Mouse (Mus musculus): ENCODE measurements around the gene Amph. TPM values are rescaled to one million over a fixed set of nuclear protein-coding genes. Genes with fewer than 3 reads are reported as not detected.
"Not testable (repeated sequence)": the region's sequence is repeated elsewhere in the genome, so short reads cannot be mapped to it uniquely, and the experiment has no call there.

Gene Amph
- 10.8 and 11.7 TPM in 2 replicates for polyA plus RNA-seq (2016; fragmentation: Nextera tagmentation; extraction: Ambion mirVana)

DNA sequence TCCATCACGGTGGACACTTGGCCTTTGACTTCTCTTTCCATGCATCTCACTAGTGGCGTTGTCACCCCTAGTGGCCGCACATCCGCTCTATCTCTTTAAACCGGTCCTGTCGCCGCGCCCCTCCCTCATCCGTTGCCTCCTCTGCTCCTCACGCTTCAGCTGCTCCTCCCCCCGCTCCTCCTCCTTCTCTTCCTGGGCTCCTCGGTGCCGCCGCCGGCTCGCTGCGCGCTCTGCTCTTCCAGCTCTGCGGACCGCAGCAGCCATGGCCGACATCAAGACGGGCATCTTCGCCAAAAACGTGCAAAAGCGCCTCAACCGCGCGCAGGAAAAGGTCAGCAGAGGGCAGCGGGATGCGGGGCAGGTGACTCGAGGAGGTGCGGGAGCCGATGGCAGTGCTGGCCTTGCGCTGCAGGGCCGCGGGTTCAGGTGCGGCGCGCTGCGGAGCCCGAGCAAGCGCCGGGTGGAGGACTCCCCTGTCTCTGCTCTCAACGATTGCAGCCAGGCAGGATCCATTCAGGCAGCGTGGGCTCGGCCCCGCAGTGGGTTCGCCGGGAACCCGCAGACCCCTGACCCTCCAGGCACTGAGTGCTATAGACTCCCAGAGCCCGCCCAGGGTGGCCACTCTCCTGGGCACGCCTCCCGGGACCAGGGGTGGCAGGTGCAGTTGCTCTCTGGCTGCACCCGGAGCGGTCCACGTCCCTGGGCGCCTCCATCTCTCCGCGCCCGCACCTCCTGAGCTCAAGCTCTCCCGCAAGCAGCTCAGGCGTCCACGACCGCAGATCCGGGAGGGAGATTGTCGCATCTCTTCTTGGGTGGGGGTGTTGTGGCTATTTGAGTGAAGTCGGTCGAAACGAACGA lies at the start of gene Amph:
Gene Amph (plus strand): TSS at position 35 of the 858 bp plus-strand sequence.
- H3K9me3 ChIP-seq, result no peaks in the 10 kb centered on the region

DNA sequence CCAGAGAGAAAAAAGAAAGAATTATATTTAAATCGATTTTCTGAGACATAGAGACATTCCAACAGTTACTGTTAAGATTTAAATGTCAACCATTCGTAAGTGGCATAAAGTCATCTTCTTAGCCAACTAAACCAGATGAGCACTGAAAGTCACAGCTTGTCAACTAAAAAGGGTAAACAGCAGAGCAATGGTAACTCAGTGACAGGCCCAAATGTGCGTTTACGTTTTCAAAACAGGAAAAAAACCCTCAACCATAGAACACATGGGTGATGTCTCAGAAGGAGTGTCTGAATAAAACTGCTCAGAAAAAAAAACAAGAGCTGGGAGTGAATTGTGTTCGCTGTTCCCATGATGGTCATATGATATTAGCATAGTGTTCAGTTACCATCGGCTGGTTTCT lies 44.4 kb upstream of the Amph start:
- H3K27me3 ChIP-seq, result no peaks in the 10 kb centered on the region
- H3K4me3 ChIP-seq (replicated peaks), result no peak overlapping the region
- H3K4me1 ChIP-seq, result no peaks in the 10 kb centered on the region
- H3K36me3 ChIP-seq (replicated peaks), result no peaks in the 10 kb centered on the region
- 90% methylated on average over 6 of the region's 6 CpGs for WGBS
- no peaks in the 10 kb centered on the region for H3K9me3 ChIP-seq
- no peak for ATAC-seq (ENCODE audit: low FRiP score)
- H3K4me2 ChIP-seq, result no peak overlapping the region
- no peak overlapping the region for H3K27ac ChIP-seq
- no peak overlapping the region for H3K9ac ChIP-seq

More for the DNA sequence above, at the start of gene Amph:
- Histone ChIP-seq H3K4me2 (peak within 1 kb of the TSS; percentile 91), H3K4me1 (peaks cover 15% of the 10 kb centered on the region), H3K4me3 (replicated peaks) (peak within 1 kb of the TSS; percentile 75), H3K27ac (peak within 1 kb of the TSS; percentile 78; the same call in 1 of the 2 replicates), H3K9ac (peak within 1 kb of the TSS; percentile 80), H3K36me3 (replicated peaks) (no peaks in the 10 kb centered on the region), H3K27me3 (peaks cover 10% of the 10 kb centered on the region; the same call in 1 of the 2 replicates)
- WGBS, result under 1% methylated on average over 69 of the region's 70 CpGs
- ATAC-seq (ENCODE audit: low FRiP score), result peak; percentile 97

DNA sequence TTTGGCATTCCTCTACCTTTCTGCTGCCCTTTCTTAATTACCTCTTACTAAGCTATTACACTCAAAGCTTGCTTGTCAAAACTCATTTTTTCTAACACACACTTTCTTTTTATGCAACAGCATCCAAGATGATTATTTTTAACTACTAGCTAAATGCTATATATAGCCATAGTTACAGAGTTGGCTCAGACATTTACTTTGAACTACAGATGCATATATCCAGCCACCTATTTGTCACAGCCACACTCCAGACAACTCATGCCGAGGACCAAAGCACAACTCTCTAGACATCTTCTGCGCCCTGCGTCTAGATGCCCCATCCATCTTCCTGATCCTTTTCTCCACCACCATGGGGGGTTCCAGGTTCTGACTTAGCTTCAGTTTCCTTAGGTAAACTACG lies 33.2 kb upstream of the Amph start:
- H3K27ac ChIP-seq, result no peak overlapping the region
- no peak overlapping the region for H3K9ac ChIP-seq
- H3K36me3 ChIP-seq (replicated peaks), result no peaks in the 10 kb centered on the region
- H3K4me2 ChIP-seq, result no peak overlapping the region
- no peaks in the 10 kb centered on the region for H3K4me1 ChIP-seq
- 95% methylated on average over 4 of the region's 4 CpGs for WGBS
- no peaks in the 10 kb centered on the region for H3K27me3 ChIP-seq
- H3K4me3 ChIP-seq (replicated peaks), result no peak overlapping the region
- ATAC-seq (ENCODE audit: low FRiP score), result no peak
- no peaks in the 10 kb centered on the region for H3K9me3 ChIP-seq

DNA sequence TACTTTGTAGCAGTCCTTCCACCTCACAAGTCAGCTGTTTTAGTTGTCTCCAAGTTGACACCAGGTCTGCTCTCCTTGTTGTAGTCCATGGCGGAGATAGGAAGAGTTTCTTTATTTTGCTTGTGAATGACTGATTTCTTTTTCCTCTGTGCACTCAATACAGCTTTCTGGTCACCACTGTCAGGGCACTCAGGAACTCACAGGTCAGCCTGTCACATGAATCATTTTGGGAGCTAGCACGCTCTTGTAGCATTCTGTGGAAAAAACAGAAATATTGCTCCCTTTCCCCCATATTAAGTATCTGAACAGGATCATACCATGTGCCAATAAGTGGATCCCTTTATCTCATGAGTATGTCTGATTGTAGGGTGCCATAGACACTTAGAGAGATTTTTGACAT lies 14.8 kb upstream of the Amph start:
- not testable (repeated sequence) for H3K4me3 ChIP-seq (replicated peaks); H3K36me3 ChIP-seq (replicated peaks); H3K27me3 ChIP-seq; H3K4me1 ChIP-seq; H3K4me2 ChIP-seq; H3K27ac ChIP-seq; ATAC-seq (ENCODE audit: low FRiP score); H3K9ac ChIP-seq; H3K9me3 ChIP-seq
- 100% methylated on average over 1 of the region's 2 CpGs for WGBS

DNA sequence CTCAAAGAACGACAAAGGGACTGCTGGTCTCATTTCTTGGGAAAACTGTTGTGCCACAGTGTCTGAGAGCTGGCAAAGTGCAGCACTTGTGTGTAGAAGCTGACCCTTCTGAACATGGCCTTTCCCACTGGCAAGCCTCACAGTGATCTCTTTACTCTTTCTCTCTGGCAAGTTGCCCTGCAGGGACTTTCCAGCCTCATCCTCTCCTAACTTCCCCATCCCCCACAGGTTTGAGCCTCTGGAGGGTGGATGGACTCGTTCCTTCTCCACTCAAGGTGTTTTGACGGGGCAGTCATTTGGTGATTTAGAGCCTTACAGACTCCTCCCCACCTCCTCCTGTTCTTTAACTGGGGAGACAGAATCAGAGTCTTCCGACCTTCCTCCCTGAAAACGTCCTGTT lies 319 bp upstream of the Amph start:
- Histone ChIP-seq H3K36me3 (replicated peaks) (no peaks in the 10 kb centered on the region), H3K4me3 (replicated peaks) (peak overlapping the region; percentile 75), H3K9ac (peak overlapping the region; percentile 80; the same call in 1 of the 2 replicates), H3K27ac (no peak overlapping the region), H3K9me3 (no peaks in the 10 kb centered on the region), H3K4me1 (peaks cover 14% of the 10 kb centered on the region), H3K27me3 (peaks cover 10% of the 10 kb centered on the region; the same call in 1 of the 2 replicates), H3K4me2 (peak overlapping the region; percentile 91)
- WGBS, result 17% methylated on average over 5 of the region's 5 CpGs
- ATAC-seq (ENCODE audit: low FRiP score), result no peak; the same call in 1 of the 2 replicates

DNA sequence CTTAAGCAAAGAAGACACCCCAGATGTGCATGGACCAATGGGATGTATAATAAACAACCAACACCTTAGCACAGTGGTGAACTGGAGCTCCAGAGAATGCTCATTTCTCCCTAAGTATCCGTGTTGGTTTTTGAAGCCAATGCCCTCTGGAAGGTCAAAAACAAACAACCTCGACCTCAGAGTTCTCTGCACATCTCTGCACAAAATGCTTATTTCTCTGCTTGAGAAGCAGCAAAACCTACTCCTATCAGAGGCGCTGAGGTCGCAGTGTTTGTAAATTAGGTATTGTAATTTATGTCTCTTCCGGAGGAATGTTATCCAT lies 985 bp downstream of the Amph start:
- Histone ChIP-seq H3K4me1 (peaks cover 19% of the 10 kb centered on the region), H3K9ac (peak overlapping the region; percentile 80), H3K27me3 (peaks cover 10% of the 10 kb centered on the region; the same call in 1 of the 2 replicates), H3K4me3 (replicated peaks) (peak overlapping the region; percentile 75), H3K36me3 (replicated peaks) (no peaks in the 10 kb centered on the region), H3K4me2 (peak overlapping the region; percentile 91), H3K27ac (0 out of 2 replicates have a peak overlapping the region, but pooled peaks have one; percentile 78), H3K9me3 (no peaks in the 10 kb centered on the region)
- no peak; the same call in 1 of the 2 replicates for ATAC-seq (ENCODE audit: low FRiP score)
- WGBS, result 8% methylated on average over 5 of the region's 5 CpGs

DNA sequence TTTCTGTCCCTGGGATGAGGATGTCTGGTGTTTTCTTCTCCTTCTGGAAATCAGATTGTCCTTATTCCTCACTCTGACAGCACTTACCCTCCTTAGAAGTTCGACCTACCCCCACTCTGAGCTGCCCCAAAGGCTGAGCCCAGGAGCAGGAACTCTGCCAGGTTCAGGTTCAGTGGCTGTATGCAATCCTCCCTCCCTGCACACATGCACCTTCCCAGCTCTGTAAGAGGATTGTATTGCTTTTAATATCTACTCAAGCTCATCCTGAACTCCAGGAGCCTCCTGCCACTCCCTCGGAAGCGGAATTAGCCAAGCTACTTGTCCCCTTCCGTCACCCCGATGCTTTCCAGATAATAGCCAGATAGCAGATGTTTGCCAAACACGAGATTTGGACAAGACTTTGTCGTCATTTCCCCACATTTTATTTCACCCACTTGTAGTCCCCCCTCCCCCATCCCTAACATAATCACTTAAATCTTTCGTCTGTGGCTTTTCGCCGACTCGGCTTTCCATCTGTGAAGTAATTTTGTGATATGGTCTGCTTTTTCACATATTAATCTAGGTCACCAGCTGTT lies 1.7 kb downstream of the Amph start:
- 71% methylated on average over 11 of the region's 11 CpGs for WGBS
- no peaks in the 10 kb centered on the region for H3K36me3 ChIP-seq (replicated peaks)
- ATAC-seq (ENCODE audit: low FRiP score), result no peak
- no peak overlapping the region for H3K27ac ChIP-seq
- peak overlapping the region; percentile 91; the same call in 1 of the 2 replicates for H3K4me2 ChIP-seq
- H3K4me3 ChIP-seq (replicated peaks), result peak overlapping the region; percentile 75; the same call in 1 of the 2 replicates
- no peaks in the 10 kb centered on the region for H3K9me3 ChIP-seq
- H3K4me1 ChIP-seq, result peaks cover 19% of the 10 kb centered on the region
- peaks cover 10% of the 10 kb centered on the region; the same call in 1 of the 2 replicates for H3K27me3 ChIP-seq
- H3K9ac ChIP-seq, result no peak overlapping the region

DNA sequence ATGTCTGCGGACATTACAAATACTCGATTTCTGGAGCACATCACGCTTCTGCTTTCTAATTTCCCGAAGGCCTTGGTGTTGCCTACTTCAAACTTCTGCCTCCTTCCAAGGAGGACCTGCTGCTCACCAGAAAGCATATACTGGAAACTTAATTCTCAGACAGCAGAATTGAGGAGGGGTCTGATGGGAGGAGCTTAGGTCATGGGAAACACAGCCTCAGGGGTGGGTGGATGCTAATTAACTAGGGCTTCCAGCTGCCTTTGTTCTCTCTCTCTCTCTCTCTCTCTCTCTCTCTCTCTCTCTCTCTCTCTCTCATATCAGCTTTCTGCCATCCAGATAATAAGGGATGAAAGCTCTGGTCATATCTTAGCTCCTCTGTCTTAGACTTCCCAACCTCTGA lies 5.6 kb downstream of the Amph start:
- Histone ChIP-seq H3K9me3 (no peaks in the 10 kb centered on the region), H3K4me1 (peaks cover 14% of the 10 kb centered on the region), H3K27me3 (peaks cover 10% of the 10 kb centered on the region; the same call in 1 of the 2 replicates), H3K4me3 (replicated peaks) (no peak overlapping the region), H3K36me3 (replicated peaks) (no peaks in the 10 kb centered on the region), H3K9ac (no peak overlapping the region), H3K27ac (no peak overlapping the region), H3K4me2 (no peak overlapping the region)
- no peak for ATAC-seq (ENCODE audit: low FRiP score)
- 76% methylated on average over 4 of the region's 4 CpGs for WGBS

DNA sequence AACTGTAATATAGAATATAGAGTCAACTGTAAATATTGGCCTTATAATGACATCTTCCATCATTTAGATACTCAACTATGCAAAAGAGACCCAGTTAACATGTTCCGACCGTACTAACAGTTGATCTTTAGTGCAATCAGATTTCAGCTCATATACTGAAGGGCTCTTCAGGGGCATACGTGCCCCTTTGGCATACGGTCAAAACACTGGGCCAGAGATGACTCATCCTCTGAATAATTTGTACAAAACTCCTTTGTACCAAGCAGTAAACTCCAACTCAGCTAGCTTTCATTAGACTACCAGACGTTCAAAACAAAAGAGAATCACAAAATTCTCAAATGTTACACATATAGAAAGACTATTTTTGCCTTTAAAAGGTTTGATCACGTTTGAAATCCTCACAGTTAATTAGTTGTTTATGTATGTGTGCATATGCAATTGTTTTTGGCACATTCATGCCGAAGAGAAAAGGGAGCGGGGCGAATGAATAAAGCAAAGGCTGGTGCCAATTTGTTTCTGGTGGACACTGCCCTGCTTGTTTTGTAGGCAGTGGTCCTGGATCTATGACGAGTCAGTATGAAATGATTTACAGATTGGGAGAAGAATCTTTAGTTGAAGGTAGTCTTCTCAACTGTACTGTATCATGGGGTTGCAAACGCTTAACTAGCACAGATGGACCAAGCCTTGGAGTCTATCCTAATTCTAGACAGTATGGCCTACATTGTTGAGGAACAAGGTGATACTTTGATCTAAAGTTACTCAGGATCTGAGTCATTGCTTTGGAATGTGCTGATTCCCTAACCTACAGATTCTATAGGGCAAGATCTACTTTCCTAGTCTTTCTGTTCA lies 8.3 kb downstream of the Amph start:
- no peak overlapping the region for H3K4me3 ChIP-seq (replicated peaks)
- no peaks in the 10 kb centered on the region for H3K36me3 ChIP-seq (replicated peaks)
- H3K9me3 ChIP-seq, result no peaks in the 10 kb centered on the region
- ATAC-seq (ENCODE audit: low FRiP score), result no peak
- no peaks in the 10 kb centered on the region for H3K27me3 ChIP-seq
- H3K4me1 ChIP-seq, result peaks cover 5% of the 10 kb centered on the region; the same call in 1 of the 2 replicates
- 75% methylated on average over 11 of the region's 11 CpGs for WGBS
- no peak overlapping the region for H3K27ac ChIP-seq
- no peak overlapping the region for H3K4me2 ChIP-seq
- H3K9ac ChIP-seq, result no peak overlapping the region

DNA sequence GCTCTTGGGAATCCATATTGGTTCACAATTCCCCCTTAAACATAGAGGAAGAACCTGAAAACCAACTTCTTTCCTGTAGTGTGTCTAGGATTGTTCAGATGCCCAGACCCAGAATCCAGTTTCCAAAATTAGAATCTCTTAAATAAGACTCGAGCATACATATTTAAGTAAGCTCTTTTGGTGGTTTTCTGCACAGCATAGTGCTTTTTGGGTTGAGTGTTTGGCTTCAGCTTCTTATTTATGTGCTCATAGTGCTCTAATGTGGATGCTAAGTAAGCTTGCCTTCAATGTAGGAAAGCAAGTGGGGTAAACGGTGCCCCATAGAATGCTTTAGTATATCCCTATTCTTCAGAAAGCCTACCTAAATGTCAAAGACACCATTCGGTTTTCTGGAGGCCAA lies 9.0 kb downstream of the Amph start:
- Histone ChIP-seq H3K36me3 (replicated peaks) (no peaks in the 10 kb centered on the region), H3K9me3 (no peaks in the 10 kb centered on the region), H3K9ac (no peak overlapping the region), H3K27ac (no peak overlapping the region), H3K4me3 (replicated peaks) (no peak overlapping the region), H3K27me3 (no peaks in the 10 kb centered on the region), H3K4me1 (peaks cover 5% of the 10 kb centered on the region; the same call in 1 of the 2 replicates), H3K4me2 (no peak overlapping the region)
- no peak for ATAC-seq (ENCODE audit: low FRiP score)
- 86% methylated on average over 3 of the region's 3 CpGs for WGBS

DNA sequence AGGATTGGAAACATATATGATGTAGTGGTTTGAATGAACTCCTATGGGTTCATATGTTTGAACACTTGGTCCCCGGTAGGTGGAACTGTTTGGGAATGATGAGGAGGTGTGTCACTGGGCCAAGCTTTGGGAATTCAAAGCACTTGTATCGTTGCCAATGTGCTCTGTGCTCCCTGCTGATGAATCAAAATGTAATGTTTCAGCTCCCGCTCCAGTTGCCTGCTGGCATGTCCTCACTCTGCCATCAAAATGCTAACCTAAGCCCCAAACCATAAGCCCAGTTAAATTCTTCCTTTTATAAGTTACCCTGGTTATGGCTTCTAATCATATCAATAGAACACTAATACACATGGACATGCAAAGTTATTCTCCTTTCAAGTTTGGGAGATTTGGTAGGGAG lies 24.6 kb downstream of the Amph start:
- Histone ChIP-seq H3K4me3 (replicated peaks) (no peak overlapping the region), H3K9ac (no peak overlapping the region), H3K9me3 (no peaks in the 10 kb centered on the region), H3K4me2 (no peak overlapping the region), H3K27ac (no peak overlapping the region), H3K36me3 (replicated peaks) (no peaks in the 10 kb centered on the region), H3K27me3 (no peaks in the 10 kb centered on the region), H3K4me1 (no peaks in the 10 kb centered on the region)
- WGBS, result 93% methylated on average over 3 of the region's 3 CpGs
- no peak for ATAC-seq (ENCODE audit: low FRiP score)

DNA sequence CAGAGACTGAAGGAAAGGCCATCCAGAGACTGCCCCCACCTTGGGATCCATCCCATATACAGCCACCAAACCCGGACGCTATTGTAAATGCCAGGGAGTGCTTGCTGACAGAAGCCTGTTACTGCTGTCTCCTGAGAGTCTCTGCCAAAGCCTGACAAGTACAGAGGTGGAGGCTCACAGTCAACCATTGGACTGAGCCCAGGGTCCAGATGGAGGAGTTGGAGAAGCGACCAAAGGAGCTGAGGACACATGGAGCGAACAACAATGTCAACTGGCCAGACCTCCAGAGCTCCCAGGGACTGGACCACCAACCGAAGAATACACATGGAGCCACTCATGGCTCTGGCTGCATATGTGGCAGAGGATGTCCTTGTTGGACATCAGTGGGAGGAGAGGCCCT lies 26.3 kb downstream of the Amph start:
- no peaks in the 10 kb centered on the region for H3K4me1 ChIP-seq
- H3K9ac ChIP-seq, result no peak overlapping the region
- ATAC-seq (ENCODE audit: low FRiP score), result no peak
- no peaks in the 10 kb centered on the region for H3K36me3 ChIP-seq (replicated peaks)
- no peaks in the 10 kb centered on the region for H3K27me3 ChIP-seq
- no peaks in the 10 kb centered on the region for H3K9me3 ChIP-seq
- WGBS, result 96% methylated on average over 5 of the region's 5 CpGs
- H3K4me3 ChIP-seq (replicated peaks), result no peak overlapping the region
- H3K4me2 ChIP-seq, result no peak overlapping the region
- H3K27ac ChIP-seq, result no peak overlapping the region
